Mouse (Mus musculus) kidney, adult 2 months (tissue): ENCODE data around the gene Phf24. TPM values are rescaled to one million over a fixed set of nuclear protein-coding genes. Genes with fewer than 3 reads are reported as not detected.
"Not testable (repeated sequence)": the region's sequence is repeated elsewhere in the genome, so short reads cannot be mapped to it uniquely, and the experiment has no call there.

Source experiments
- DNase-seq: peaks from one replicate; pipeline ENCODE4 v3.0.0; 2021
- H3K27ac ChIP-seq: fragments of 200-500 bp; 2 replicates; pipeline ENCODE4 v1.5.1; 2012; ENCODE audit warnings: low read depth, low read length, control low read depth, inconsistent platforms; ENCODE audit not compliant: insufficient read depth
- H3K27me3 ChIP-seq: fragments of 200-500 bp; replicated peaks from 2 replicates; pipeline ENCODE4 v1.6.1; 2012; ENCODE audit warnings: mild to moderate bottlenecking, moderate library complexity, low read length, inconsistent platforms; ENCODE audit not compliant: control insufficient read depth, insufficient read depth
- H3K36me3 ChIP-seq: fragments of 200-500 bp; 2 replicates; pipeline ENCODE4 v1.6.1; 2012; ENCODE audit warnings: mild to moderate bottlenecking, moderate library complexity, low read length, inconsistent platforms; ENCODE audit not compliant: control insufficient read depth, insufficient read depth
- H3K4me1 ChIP-seq: fragments of 200-500 bp; 2 replicates; pipeline ENCODE4 v1.6.1; 2011; ENCODE audit warnings: low read length; ENCODE audit not compliant: control insufficient read depth, insufficient read depth
- H3K4me3 ChIP-seq: fragments of 200-500 bp; 2 replicates; pipeline ENCODE4 v1.5.1; 2011; ENCODE audit warnings: mild to moderate bottlenecking, low read depth, low read length, control low read depth; ENCODE audit not compliant: insufficient read depth
- CTCF ChIP-seq: fragments of 200-500 bp; conservative IDR thresholded peaks from 2 replicates; pipeline ENCODE4 v1.5.1; 2011; ENCODE audit warnings: low read depth, mild to moderate bottlenecking, control low read depth, low read length, moderate library complexity, mixed read lengths; ENCODE audit not compliant: insufficient read depth, insufficient read length
- POLR2A ChIP-seq: fragments of 200-500 bp; IDR thresholded peaks from one replicate; pipeline ENCODE4 v1.6.1; 2011; ENCODE audit warnings: low read depth, low read length, control low read depth
- WGBS: fragments of 180-500 bp; shearing (Covaris S2); methylation state at CpG from one replicate; pipeline ENCODE4 v1.1.7; 2018; 5-methylcytosine and 5-hydroxymethylcytosine counted together
- polyA plus RNA-seq: library from polyadenylated mRNA; depleted of rRNA; stranded (reverse); fragments of >200 nt; gene quantifications from 2 replicates; pipeline ENCODE4 v1.2.3, GENCODE M21; 2012; rRNA removed

Phf24 gene
- polyA plus RNA-seq, 1 experiment = 1.1 TPM

- WGBS = 94% methylated on average over 2 of the region's 2 CpGs
- Histone ChIP-seq H3K27ac (no peak overlapping the region), H3K27me3 (no peaks in the 10 kb centered on the region), H3K36me3 (no peaks in the 10 kb centered on the region), H3K4me3 (no peak overlapping the region), H3K4me1 (no peaks in the 10 kb centered on the region)
- no peak for TF ChIP-seq POLR2A
- 0 out of 2 replicates have a peak, but pooled peaks have one; percentile 4 for TF ChIP-seq CTCF
- no peak for DNase-seq
Measured at GRCm38 (mm10) chr4:42963480-42963879, 47.0 kb downstream of the Phf24 start.

- Histone ChIP-seq H3K4me3 (no peak overlapping the region), H3K27ac (no peak overlapping the region), H3K4me1 (no peaks in the 10 kb centered on the region), H3K27me3 (no peaks in the 10 kb centered on the region), H3K36me3 (no peaks in the 10 kb centered on the region)
- 20% methylated on average over 12 of the region's 12 CpGs for WGBS
- DNase-seq = peak; percentile 62
- no peak for TF ChIP-seq POLR2A
- peak; percentile 46 for TF ChIP-seq CTCF
Measured at GRCm38 (mm10) chr4:42965039-42965719, 48.7 kb downstream of the Phf24 start.

- Histone ChIP-seq H3K4me1 (no peaks in the 10 kb centered on the region), H3K27me3 (no peaks in the 10 kb centered on the region), H3K4me3 (no peak within 1 kb of the TSS), H3K36me3 (no peaks in the 10 kb centered on the region), H3K27ac (no peak within 1 kb of the TSS)
- 88% methylated on average over 4 of the region's 4 CpGs for WGBS
- DNase-seq = no peak
- TF ChIP-seq POLR2A (no peak), CTCF (no peak)
Measured at GRCm38 (mm10) chr4:42969304-42969703, 52.8 kb downstream of the Phf24 start, which contains the start of gene 1700022I11Rik. Gene 1700022I11Rik (plus strand): TSS chr4:42969604.

- H3K4me1 ChIP-seq = no peaks in the 10 kb centered on the region
- H3K27ac ChIP-seq = no peak overlapping the region
- no peak overlapping the region for H3K4me3 ChIP-seq
- H3K27me3 ChIP-seq = no peaks in the 10 kb centered on the region
- 76% methylated on average over 4 of the region's 4 CpGs for WGBS
- H3K36me3 ChIP-seq = no peaks in the 10 kb centered on the region
- no peak for DNase-seq
- no peak for TF ChIP-seq CTCF
- no peak for TF ChIP-seq POLR2A
Measured at GRCm38 (mm10) chr4:42972952-42973351, 56.5 kb downstream of the Phf24 start.

- Histone ChIP-seq H3K27ac (no peak overlapping the region), H3K4me1 (no peaks in the 10 kb centered on the region), H3K27me3 (no peaks in the 10 kb centered on the region), H3K4me3 (no peak overlapping the region), H3K36me3 (peaks cover 1% of the 10 kb centered on the region; the same call in 1 of the 2 replicates)
- 84% methylated on average over 5 of the region's 5 CpGs for WGBS
- DNase-seq = no peak
- TF ChIP-seq POLR2A (no peak), CTCF (no peak)
Measured at GRCm38 (mm10) chr4:42973868-42974267, 57.4 kb downstream of the Phf24 start.

GRCm38 (mm10) chr4:42978062-42978461, 61.6 kb downstream of the Phf24 start:
- Histone ChIP-seq H3K27me3 (no peaks in the 10 kb centered on the region), H3K4me1 (no peaks in the 10 kb centered on the region), H3K27ac (no peak overlapping the region), H3K4me3 (no peak overlapping the region), H3K36me3 (peaks cover 7% of the 10 kb centered on the region)
- WGBS = 93% methylated on average over 4 of the region's 4 CpGs
- TF ChIP-seq CTCF (0 out of 2 replicates have a peak, but pooled peaks have one; percentile 12), POLR2A (no peak)
- no peak for DNase-seq

GRCm38 (mm10) chr4:42980467-42980866, 64.0 kb downstream of the Phf24 start:
- H3K4me1 ChIP-seq, DNase-seq, H3K4me3 ChIP-seq, H3K27ac ChIP-seq, H3K27me3 ChIP-seq: not testable (repeated sequence)
- 79% methylated on average over 8 of the region's 8 CpGs for WGBS
- peaks cover 21% of the 10 kb centered on the region for H3K36me3 ChIP-seq

GRCm38 (mm10) chr4:42988296-42988695, 71.8 kb downstream of the Phf24 start:
- Histone ChIP-seq H3K4me1 (no peaks in the 10 kb centered on the region), H3K36me3 (peaks cover 38% of the 10 kb centered on the region), H3K27ac (no peak overlapping the region), H3K4me3 (no peak overlapping the region), H3K27me3 (no peaks in the 10 kb centered on the region)
- peak; percentile 17 for DNase-seq
- no peak for TF ChIP-seq CTCF
- no peak for TF ChIP-seq POLR2A
- WGBS = 81% methylated on average over 1 of the region's 1 CpGs

Other genes with a start within 250 kb of the Phf24 start
- gene 4930578G10Rik, start 181.1 kb upstream of the Phf24 start, polyA plus RNA-seq = 0.14 and 0.35 TPM in 2 replicates
- 20.4 and 41.3 TPM in 2 replicates for gene Ccl19, start 160.1 kb upstream of the Phf24 start, polyA plus RNA-seq
- 19.8 and 66.9 TPM in 2 replicates for gene Ccl21a, start 142.7 kb upstream of the Phf24 start, polyA plus RNA-seq
- 0.05 TPM in 1 of 2 replicates, not detected in the other for gene Fam205a1, start 62.8 kb upstream of the Phf24 start, polyA plus RNA-seq
- not detected in 2 replicates for gene Gm12394, start 59.9 kb upstream of the Phf24 start, polyA plus RNA-seq
- gene Fam205c, start 42.4 kb upstream of the Phf24 start, polyA plus RNA-seq = not detected in 2 replicates
- 6.5 and 8.1 TPM in 2 replicates for gene Dnajb5, start 33.2 kb downstream of the Phf24 start, polyA plus RNA-seq
- not detected in 2 replicates for gene 1700022I11Rik, start 52.9 kb downstream of the Phf24 start, polyA plus RNA-seq
- 112 and 130 TPM in 2 replicates for gene Vcp, start 83.8 kb downstream of the Phf24 start, polyA plus RNA-seq
- 6.8 and 7.1 TPM in 2 replicates for gene Fancg, start 93.8 kb downstream of the Phf24 start, polyA plus RNA-seq
- gene Pigo, start 109.2 kb downstream of the Phf24 start, polyA plus RNA-seq = 24.6 and 28.4 TPM in 2 replicates
- gene Stoml2, start 115.0 kb downstream of the Phf24 start, polyA plus RNA-seq = 103 and 118 TPM in 2 replicates
- 14.4 and 15.6 TPM in 2 replicates for gene Fam214b, start 129.6 kb downstream of the Phf24 start, polyA plus RNA-seq
- 5.0 and 5.5 TPM in 2 replicates for gene Unc13b, start 142.3 kb downstream of the Phf24 start, polyA plus RNA-seq